Mouse (Mus musculus) liver, embryonic 14.5 days (tissue): Measurements from ENCODE around the gene Echdc2.

Experiments used
- CTCF ChIP-seq: IDR thresholded peaks from 2 replicates; pipeline ENCODE4 v1.5.1; 2016; ENCODE audit warnings: antibody characterized with exemption, low read depth, control low read depth
- EP300 ChIP-seq: IDR thresholded peaks from 2 replicates; pipeline ENCODE4 v1.6.1; 2016; ENCODE audit warnings: antibody characterized with exemption, low read depth

- TF ChIP-seq CTCF, result no peak
- TF ChIP-seq EP300, result no peak
Observed at GRCm38 (mm10) chr4:108182278-108182677, 17.0 kb downstream of the Echdc2 start.
